Comparison of ENCODE assay signal across 24 mouse cellular contexts in genomic region chrX:167037971-167038370, GRCm38 (mm10).
"Had no signal": no experiment of that assay in that cellular context is flagged by ENCODE, and none has a peak within 500 bp of the region (broad histone marks: within the 10 kb centered on the region; RNA-seq: fewer than 3 reads in every experiment).

No protein-coding gene starts in this region.

- H3K36me3 ChIP-seq: heart, embryonic 10.5 days; heart, embryonic 12.5 days; hindbrain, embryonic 10.5 days; hindbrain, embryonic 12.5 days; kidney, embryonic 15.5 days; limb, embryonic 10.5 days; limb, embryonic 12.5 days had no signal

- H3K4me1 ChIP-seq: heart, embryonic 10.5 days; hindbrain, embryonic 10.5 days; hindbrain, embryonic 12.5 days; kidney, embryonic 15.5 days; limb, embryonic 10.5 days; limb, embryonic 12.5 days had no signal

- H3K27me3 ChIP-seq: heart, embryonic 12.5 days had no signal

- ATAC-seq: hindbrain, embryonic 16.5 days; intestine, embryonic 16.5 days had no signal

- H3K4me2 ChIP-seq: heart, embryonic 12.5 days; hindbrain, embryonic 12.5 days; hindbrain, embryonic 14.5 days; kidney, embryonic 15.5 days; limb, embryonic 12.5 days had no signal

- H3K27ac ChIP-seq: gastrocnemius, adult 2 months; heart, embryonic 10.5 days; hindbrain, embryonic 10.5 days; hindbrain, embryonic 12.5 days; hindbrain, embryonic 14.5 days; kidney, embryonic 15.5 days; kidney, postnatal 0 days; limb, embryonic 10.5 days; limb, embryonic 12.5 days had no signal

- H3K9ac ChIP-seq: heart, embryonic 12.5 days; hindbrain, embryonic 12.5 days; hindbrain, embryonic 14.5 days; kidney, embryonic 15.5 days; limb, embryonic 12.5 days had no signal

- DNase-seq: gastrocnemius, adult 2 months; gastrocnemius, postnatal 10 days; gastrocnemius, postnatal 25 days; heart, adult 18-20 months; heart, postnatal 10 days; heart, postnatal 4 days; kidney, adult 11 months; kidney, adult 2 months; kidney, adult 9 months; kidney, postnatal 14 days; kidney, postnatal 36 days; layer of hippocampus, adult 9-11 months; layer of hippocampus, postnatal 36 days had no signal

- H3K9me3 ChIP-seq: heart, embryonic 10.5 days; heart, embryonic 12.5 days; hindbrain, embryonic 10.5 days; hindbrain, embryonic 12.5 days; kidney, embryonic 15.5 days; limb, embryonic 10.5 days; limb, embryonic 12.5 days had no signal

- H3K4me3 ChIP-seq: gastrocnemius, adult 2 months; heart, embryonic 10.5 days; heart, embryonic 12.5 days; hindbrain, embryonic 10.5 days; hindbrain, embryonic 12.5 days; kidney, embryonic 15.5 days; limb, embryonic 10.5 days; limb, embryonic 12.5 days had no signal
